Mouse (Mus musculus) intestine, embryonic 15.5 days (tissue): ENCODE data around the gene Tex36. TPM values are rescaled to one million over a fixed set of nuclear protein-coding genes. Genes with fewer than 3 reads are reported as not detected.

Experiments
- ATAC-seq: fragments of 200-750 bp; cut with Nextera tagmentation; 2 replicates; pipeline ENCODE4 v1.8.0; 2017; ENCODE audit warnings: moderate TSS enrichment, moderate library complexity
- H3K27ac ChIP-seq: fragments of 300-500 bp; sonication (generic); 2 replicates; pipeline ENCODE4 v1.5.1; 2015; ENCODE audit warnings: mild to moderate bottlenecking, inconsistent platforms
- H3K27me3 ChIP-seq: fragments of 300-500 bp; sonication (generic); replicated peaks from 2 replicates; pipeline ENCODE4 v1.6.1; 2015; ENCODE audit warnings: inconsistent platforms
- H3K36me3 ChIP-seq: fragments of 300-500 bp; sonication (generic); 2 replicates; pipeline ENCODE4 v1.6.1; 2015; ENCODE audit warnings: inconsistent platforms
- H3K4me1 ChIP-seq: fragments of 300-500 bp; sonication (generic); replicated peaks from 2 replicates; pipeline ENCODE4 v1.6.1; 2015; ENCODE audit warnings: inconsistent platforms
- H3K4me2 ChIP-seq: fragments of 300-500 bp; sonication (generic); replicated peaks from 2 replicates; pipeline ENCODE4 v1.6.1; 2015; ENCODE audit warnings: mild to moderate bottlenecking, inconsistent platforms
- H3K4me3 ChIP-seq: fragments of 300-500 bp; sonication (generic); replicated peaks from 2 replicates; pipeline ENCODE4 v1.5.1; 2015; ENCODE audit warnings: inconsistent platforms
- H3K9ac ChIP-seq: fragments of 300-500 bp; sonication (generic); 2 replicates; pipeline ENCODE4 v1.6.1; 2015; ENCODE audit warnings: inconsistent platforms
- H3K9me3 ChIP-seq: fragments of 300-500 bp; sonication (generic); 2 replicates; pipeline ENCODE4 v1.6.1; 2016; ENCODE audit warnings: inconsistent platforms
- WGBS: fragments of 180-500 bp; shearing (Covaris S2); methylation state at CpG from one replicate; pipeline ENCODE4 v1.1.7; 2015; 5-methylcytosine and 5-hydroxymethylcytosine counted together
- polyA plus RNA-seq: library from polyadenylated mRNA; unstranded; fragments of >200 nt; fragmentation: Nextera tagmentation; extraction: Ambion mirVana; gene quantifications from 2 replicates; pipeline ENCODE4 v1.2.1, GENCODE M21; 2015

Tex36 gene
- polyA plus RNA-seq = 0.18 TPM in 1 of 2 replicates, not detected in the other

DNA sequence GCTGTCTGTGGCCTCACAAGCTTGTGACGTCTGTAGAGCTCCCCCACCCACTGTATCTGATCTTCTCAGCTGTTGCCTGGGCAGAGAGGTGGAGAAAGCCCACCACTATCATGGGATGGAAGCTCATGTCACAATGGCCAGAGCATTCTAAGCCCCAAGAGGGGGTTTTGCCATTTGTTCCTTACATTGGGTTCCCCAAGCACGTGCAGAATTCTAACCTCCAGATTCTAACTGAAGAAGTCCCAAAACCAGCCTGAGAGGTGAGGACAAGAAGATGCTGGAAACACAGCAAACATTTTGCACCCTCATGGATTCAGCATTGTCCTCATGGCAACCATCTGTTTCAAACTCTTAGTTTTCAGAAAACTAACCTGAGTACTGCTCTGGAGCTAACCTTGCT lies at the start of gene Tex36:
TSS of gene Tex36 (minus strand) at position 101 of the 400 bp plus-strand sequence.
- no peak within 1 kb of the TSS for H3K4me3 ChIP-seq
- ATAC-seq = no peak
- no peak within 1 kb of the TSS for H3K27ac ChIP-seq
- no peak within 1 kb of the TSS for H3K9ac ChIP-seq
- no peaks in the 10 kb centered on the region for H3K36me3 ChIP-seq
- 63% methylated on average over 2 of the region's 2 CpGs for WGBS
- H3K27me3 ChIP-seq = no peaks in the 10 kb centered on the region
- no peaks in the 10 kb centered on the region for H3K9me3 ChIP-seq
- H3K4me2 ChIP-seq = no peak within 1 kb of the TSS
- peaks cover 8% of the 10 kb centered on the region; the same call in 1 of the 2 replicates for H3K4me1 ChIP-seq

- 90% methylated on average over 6 of the region's 6 CpGs for WGBS
- H3K9ac ChIP-seq = no peak overlapping the region
- peaks cover 53% of the 10 kb centered on the region for H3K36me3 ChIP-seq
- no peak for ATAC-seq
- H3K4me2 ChIP-seq = no peak overlapping the region
- no peaks in the 10 kb centered on the region for H3K4me1 ChIP-seq
- no peaks in the 10 kb centered on the region for H3K9me3 ChIP-seq
- H3K4me3 ChIP-seq = no peak overlapping the region
- H3K27ac ChIP-seq = no peak overlapping the region
- no peaks in the 10 kb centered on the region for H3K27me3 ChIP-seq
Observed at GRCm38 (mm10) chr7:133645716-133646115, 43.8 kb upstream of the Tex36 start.

GRCm38 (mm10) chr7:133638821-133639220 lies 36.9 kb upstream of the Tex36 start:
- H3K9me3 ChIP-seq = no peaks in the 10 kb centered on the region
- no peaks in the 10 kb centered on the region for H3K27me3 ChIP-seq
- WGBS = 92% methylated on average over 13 of the region's 13 CpGs
- no peak overlapping the region for H3K9ac ChIP-seq
- peaks cover 27% of the 10 kb centered on the region for H3K36me3 ChIP-seq
- H3K27ac ChIP-seq = no peak overlapping the region
- no peak for ATAC-seq
- H3K4me3 ChIP-seq = peak overlapping the region; percentile 74; the same call in 1 of the 2 replicates
- H3K4me2 ChIP-seq = peak overlapping the region; percentile 71
- peaks cover 10% of the 10 kb centered on the region; the same call in 1 of the 2 replicates for H3K4me1 ChIP-seq

- ATAC-seq = no peak
- peak overlapping the region; percentile 71 for H3K4me2 ChIP-seq
- H3K4me1 ChIP-seq = peaks cover 10% of the 10 kb centered on the region; the same call in 1 of the 2 replicates
- no peak overlapping the region for H3K27ac ChIP-seq
- H3K36me3 ChIP-seq = peaks cover 23% of the 10 kb centered on the region
- no peaks in the 10 kb centered on the region for H3K27me3 ChIP-seq
- 8% methylated on average over 13 of the region's 13 CpGs for WGBS
- H3K4me3 ChIP-seq = peak overlapping the region; percentile 74
- H3K9ac ChIP-seq = peak overlapping the region; percentile 92
- H3K9me3 ChIP-seq = no peaks in the 10 kb centered on the region
Observed at GRCm38 (mm10) chr7:133638306-133638705, 36.3 kb upstream of the Tex36 start.

DNA sequence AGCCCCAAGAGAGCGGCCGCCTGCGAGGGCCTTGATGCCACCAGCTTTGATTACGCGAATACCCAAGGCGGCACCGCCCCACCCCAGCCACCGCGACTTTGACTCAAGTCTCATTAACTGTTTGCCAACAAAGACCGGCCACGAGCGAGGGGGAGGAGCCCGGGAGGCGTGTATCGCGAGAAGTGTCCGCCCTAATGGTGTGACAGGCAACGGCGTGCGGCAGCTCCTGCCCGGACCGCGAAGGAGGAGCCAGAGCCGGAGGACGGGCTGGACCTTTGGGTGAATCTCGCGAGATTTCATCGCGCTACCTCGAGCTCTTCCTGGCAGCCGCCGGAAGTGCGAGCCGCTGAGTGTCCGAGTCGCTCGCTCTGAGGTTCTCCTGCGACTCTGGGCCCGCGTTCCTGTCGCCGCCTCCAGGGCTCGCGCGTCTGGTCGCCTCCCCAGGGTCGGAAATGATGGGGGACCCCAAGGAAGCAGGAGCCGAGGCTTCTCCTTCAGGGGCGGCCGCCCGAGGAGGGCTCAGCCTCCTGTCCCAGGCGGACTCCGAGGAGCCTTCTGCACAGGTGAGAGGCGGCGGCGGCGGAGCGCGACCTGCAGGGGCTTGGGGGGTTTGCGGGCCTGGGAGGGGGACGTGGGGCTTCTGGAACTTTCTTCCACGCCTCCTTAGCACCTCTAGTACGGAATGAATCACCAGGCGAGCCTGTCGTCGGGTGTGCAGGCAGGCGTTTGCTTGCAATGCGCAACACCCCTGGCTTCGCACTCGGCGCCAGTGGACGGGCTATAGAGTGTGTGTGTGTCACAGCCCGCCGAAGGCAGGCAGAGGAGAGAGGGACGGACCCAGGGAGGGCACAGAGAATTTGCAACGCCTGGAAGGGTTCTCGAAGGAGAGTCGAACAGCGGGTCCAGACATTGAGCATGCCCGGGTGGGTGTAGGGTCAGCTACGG lies 35.7 kb upstream of the Tex36 start, which contains the start of gene Edrf1:
TSS of gene Edrf1 (plus strand) at position 183 of the 945 bp plus-strand sequence.
- under 1% methylated on average over 81 of the region's 81 CpGs for WGBS
- H3K27ac ChIP-seq = peak within 1 kb of the TSS; percentile 91
- peaks cover 16% of the 10 kb centered on the region for H3K36me3 ChIP-seq
- peaks cover 10% of the 10 kb centered on the region; the same call in 1 of the 2 replicates for H3K4me1 ChIP-seq
- H3K27me3 ChIP-seq = no peaks in the 10 kb centered on the region
- ATAC-seq = peak; percentile 99
- H3K4me3 ChIP-seq = peak within 1 kb of the TSS; percentile 74
- H3K4me2 ChIP-seq = peak within 1 kb of the TSS; percentile 89
- no peaks in the 10 kb centered on the region for H3K9me3 ChIP-seq
- H3K9ac ChIP-seq = peak within 1 kb of the TSS; percentile 92

DNA sequence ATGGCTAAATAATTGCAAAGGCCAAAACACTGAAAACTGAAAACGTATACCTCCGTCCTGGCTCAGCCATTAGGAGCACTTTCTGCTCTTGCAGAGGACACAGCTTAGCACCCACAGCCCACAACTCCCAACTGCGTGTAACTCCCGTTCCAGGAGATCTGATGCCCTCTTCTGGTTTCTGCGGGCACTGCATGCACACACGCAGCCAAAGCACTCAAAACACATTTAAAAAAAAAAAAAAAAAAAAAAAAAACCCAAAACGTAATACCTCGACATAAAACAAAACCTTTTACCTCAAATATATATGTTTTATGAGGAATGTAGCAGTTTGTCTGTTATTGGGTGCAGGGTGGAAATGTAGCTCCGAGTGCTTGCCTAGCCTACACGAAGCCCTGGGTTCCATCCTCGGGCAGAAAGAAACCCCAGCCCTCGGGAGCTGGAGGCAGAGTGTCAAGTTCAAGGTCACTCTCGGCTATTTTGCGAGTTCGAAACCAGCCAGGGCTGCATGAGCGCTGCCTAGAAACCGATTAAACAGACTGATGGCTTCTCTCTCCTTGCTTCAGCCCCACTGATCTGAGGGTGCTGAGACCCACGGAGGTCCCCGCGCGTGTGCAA lies 34.9 kb upstream of the Tex36 start:
- H3K4me2 ChIP-seq = peak overlapping the region; percentile 89
- H3K4me1 ChIP-seq = peaks cover 10% of the 10 kb centered on the region; the same call in 1 of the 2 replicates
- H3K4me3 ChIP-seq = peak overlapping the region; percentile 74
- peak; percentile 50 for ATAC-seq
- H3K27me3 ChIP-seq = no peaks in the 10 kb centered on the region
- H3K36me3 ChIP-seq = peaks cover 10% of the 10 kb centered on the region
- peak overlapping the region; percentile 91 for H3K27ac ChIP-seq
- peak overlapping the region; percentile 82 for H3K9ac ChIP-seq
- no peaks in the 10 kb centered on the region for H3K9me3 ChIP-seq
- WGBS = 3% methylated on average over 21 of the region's 21 CpGs

GRCm38 (mm10) chr7:133634932-133635650 lies 33.1 kb upstream of the Tex36 start:
- Histone ChIP-seq H3K4me1 (peaks cover 10% of the 10 kb centered on the region; the same call in 1 of the 2 replicates), H3K27ac (peak overlapping the region; percentile 59; the same call in 1 of the 2 replicates), H3K9me3 (no peaks in the 10 kb centered on the region), H3K36me3 (no peaks in the 10 kb centered on the region), H3K4me3 (no peak overlapping the region), H3K4me2 (no peak overlapping the region), H3K9ac (no peak overlapping the region), H3K27me3 (no peaks in the 10 kb centered on the region)
- no peak for ATAC-seq
- 44% methylated on average over 10 of the region's 12 CpGs for WGBS

GRCm38 (mm10) chr7:133632476-133632875 lies 30.5 kb upstream of the Tex36 start:
- no peak overlapping the region for H3K9ac ChIP-seq
- H3K27me3 ChIP-seq = no peaks in the 10 kb centered on the region
- no peaks in the 10 kb centered on the region for H3K9me3 ChIP-seq
- H3K27ac ChIP-seq = no peak overlapping the region
- H3K4me1 ChIP-seq = no peaks in the 10 kb centered on the region
- H3K36me3 ChIP-seq = no peaks in the 10 kb centered on the region
- H3K4me2 ChIP-seq = no peak overlapping the region
- no peak for ATAC-seq
- WGBS = 29% methylated on average over 2 of the region's 2 CpGs
- no peak overlapping the region for H3K4me3 ChIP-seq

DNA sequence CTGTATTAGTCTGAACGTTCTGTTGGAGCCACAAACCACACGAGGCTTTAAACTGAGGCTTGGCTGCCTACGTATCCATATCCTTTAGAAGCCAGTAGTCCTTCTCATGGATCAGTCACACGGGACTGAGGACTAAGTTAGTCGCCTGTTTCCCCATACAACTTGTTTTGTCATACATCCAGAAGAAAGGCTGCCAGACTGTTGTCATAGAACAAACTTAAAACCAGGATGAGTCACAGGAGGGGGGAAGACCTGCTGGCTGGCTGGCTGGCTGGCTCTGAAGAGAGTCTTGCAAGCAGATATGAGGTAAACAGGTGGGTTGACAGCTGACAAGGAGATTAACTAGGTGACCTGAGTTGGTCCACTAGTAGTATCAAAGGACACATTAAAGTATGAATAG lies 28.9 kb upstream of the Tex36 start:
- no peak for ATAC-seq

DNA sequence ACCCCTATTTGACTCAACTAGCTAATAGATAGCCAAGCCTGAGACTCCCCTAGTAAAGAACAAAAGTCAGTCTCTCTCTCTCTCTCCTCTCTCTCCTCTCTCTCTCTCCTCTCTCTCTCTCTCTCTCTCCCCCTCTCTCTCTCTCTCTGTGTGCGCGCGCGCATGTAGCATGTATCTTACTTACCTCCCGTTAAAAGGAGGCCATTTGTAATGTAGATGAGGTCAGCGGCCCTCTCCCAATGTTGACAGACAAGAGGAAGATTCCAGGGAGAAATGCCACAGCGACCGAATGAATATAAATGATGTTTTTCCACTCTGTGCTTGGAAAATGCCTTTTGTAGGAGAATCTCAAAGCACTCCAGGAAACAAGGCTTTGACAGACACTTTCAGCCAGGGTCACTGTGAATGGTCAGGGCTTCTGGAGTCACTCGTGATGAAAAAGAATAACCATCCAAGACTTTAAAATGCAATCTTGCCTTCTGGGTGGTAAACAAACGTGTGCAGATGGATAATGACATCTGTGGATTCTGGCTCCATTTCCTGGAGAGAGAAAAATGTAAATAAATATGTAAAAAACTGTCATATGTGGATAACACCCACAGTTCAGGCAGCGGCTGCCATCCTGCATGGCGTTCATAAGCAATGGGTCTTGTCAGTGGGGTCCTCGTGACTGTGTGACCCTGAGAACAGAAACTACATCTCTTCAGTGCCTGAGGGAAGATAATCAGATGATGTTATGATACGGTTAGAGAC lies 25.4 kb upstream of the Tex36 start:
- H3K9ac ChIP-seq = no peak overlapping the region
- ATAC-seq = no peak
- no peaks in the 10 kb centered on the region for H3K36me3 ChIP-seq
- H3K4me1 ChIP-seq = no peaks in the 10 kb centered on the region
- no peaks in the 10 kb centered on the region for H3K9me3 ChIP-seq
- no peak overlapping the region for H3K4me3 ChIP-seq
- WGBS = 38% methylated on average over 14 of the region's 14 CpGs
- H3K27ac ChIP-seq = no peak overlapping the region
- no peak overlapping the region for H3K4me2 ChIP-seq
- no peaks in the 10 kb centered on the region for H3K27me3 ChIP-seq

More for the DNA sequence above, 28.9 kb upstream of the Tex36 start:
- Histone ChIP-seq H3K4me2 (no peak overlapping the region), H3K9ac (no peak overlapping the region), H3K4me1 (no peaks in the 10 kb centered on the region), H3K4me3 (no peak overlapping the region), H3K36me3 (no peaks in the 10 kb centered on the region), H3K27ac (no peak overlapping the region), H3K9me3 (no peaks in the 10 kb centered on the region), H3K27me3 (no peaks in the 10 kb centered on the region)
- 73% methylated on average over 5 of the region's 5 CpGs for WGBS

- H3K4me3 ChIP-seq = no peak overlapping the region
- H3K36me3 ChIP-seq = no peaks in the 10 kb centered on the region
- no peaks in the 10 kb centered on the region for H3K9me3 ChIP-seq
- H3K4me2 ChIP-seq = no peak overlapping the region
- ATAC-seq = no peak
- H3K4me1 ChIP-seq = no peaks in the 10 kb centered on the region
- 77% methylated on average over 5 of the region's 5 CpGs for WGBS
- H3K27ac ChIP-seq = no peak overlapping the region
- H3K27me3 ChIP-seq = no peaks in the 10 kb centered on the region
- H3K9ac ChIP-seq = no peak overlapping the region
Observed at GRCm38 (mm10) chr7:133623226-133623625, 21.3 kb upstream of the Tex36 start.
